Mouse (Mus musculus): ENCODE results near the gene F8.

F8 gene

GRCm38 (mm10) chrX:75138182-75138581 is 244.2 kb downstream of the F8 start:
- no peak for DNase-seq (ENCODE audit: low spot score)

- DNase-seq (ENCODE audit: low spot score): no peak
Observed at GRCm38 (mm10) chrX:75137729-75138128, 244.7 kb downstream of the F8 start.

DNA sequence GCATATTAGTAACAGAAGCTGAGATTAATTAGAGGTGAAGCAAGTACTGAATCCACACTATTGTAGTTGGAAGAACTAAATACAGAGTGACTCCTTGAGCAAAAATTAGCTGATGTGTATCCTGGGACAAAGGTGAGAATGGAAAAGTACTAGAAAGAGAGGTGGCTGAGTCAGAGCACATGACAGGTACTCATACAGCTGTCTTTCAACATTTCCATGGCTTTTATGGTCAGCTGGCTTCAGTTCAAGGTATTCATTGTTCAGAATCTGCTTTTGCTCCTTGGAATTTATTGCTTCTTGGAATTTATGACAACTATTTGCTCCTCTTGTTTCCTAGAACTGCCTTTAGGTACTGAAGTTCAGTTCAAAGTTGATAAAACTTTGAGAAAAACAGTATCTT is 245.5 kb downstream of the F8 start:
- DNase-seq (ENCODE audit: low spot score): no peak

DNA sequence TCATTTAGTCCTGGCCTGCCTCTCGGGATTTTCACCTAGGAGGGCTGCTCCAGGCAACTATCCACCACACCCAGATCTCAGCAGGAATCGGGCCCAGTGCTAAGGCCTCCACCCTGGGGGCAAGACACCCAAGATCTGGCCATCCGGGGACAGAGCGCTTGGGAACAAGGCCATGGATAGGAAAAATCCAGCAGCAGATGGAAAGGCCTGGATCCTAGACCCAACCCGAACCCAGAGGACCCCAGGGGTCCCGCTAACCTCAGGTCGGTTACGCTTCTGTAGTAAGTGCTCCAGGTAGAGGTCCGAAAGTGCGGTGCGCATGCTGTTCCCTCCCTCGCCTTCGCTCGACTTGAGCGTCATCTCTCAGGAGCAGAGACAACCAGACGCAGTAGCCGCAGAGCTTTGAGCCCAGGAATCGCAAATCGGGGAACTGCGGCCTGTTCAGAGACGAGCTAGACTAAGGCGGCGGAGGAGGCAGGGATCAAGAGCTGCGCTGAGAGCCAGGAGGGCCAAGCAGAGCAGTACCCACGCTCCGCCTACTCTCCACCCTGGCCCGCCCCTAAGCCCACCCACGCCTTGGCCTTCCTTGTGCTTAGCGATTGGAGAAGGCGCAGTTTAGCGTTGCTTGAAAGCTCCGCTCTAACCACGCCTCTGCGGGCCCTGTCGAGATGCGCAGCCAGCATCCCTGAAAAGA is 251.8 kb downstream of the F8 start, which contains the start of gene Mpp1:
Gene Mpp1, minus strand, starts transcription at position 550 of the 694 bp plus-strand sequence.
- peak; percentile 81 for DNase-seq (ENCODE audit: low spot score)

GRCm38 (mm10) chrX:75129474-75129873 is 252.9 kb downstream of the F8 start:
- DNase-seq (ENCODE audit: low spot score): no peak

DNA sequence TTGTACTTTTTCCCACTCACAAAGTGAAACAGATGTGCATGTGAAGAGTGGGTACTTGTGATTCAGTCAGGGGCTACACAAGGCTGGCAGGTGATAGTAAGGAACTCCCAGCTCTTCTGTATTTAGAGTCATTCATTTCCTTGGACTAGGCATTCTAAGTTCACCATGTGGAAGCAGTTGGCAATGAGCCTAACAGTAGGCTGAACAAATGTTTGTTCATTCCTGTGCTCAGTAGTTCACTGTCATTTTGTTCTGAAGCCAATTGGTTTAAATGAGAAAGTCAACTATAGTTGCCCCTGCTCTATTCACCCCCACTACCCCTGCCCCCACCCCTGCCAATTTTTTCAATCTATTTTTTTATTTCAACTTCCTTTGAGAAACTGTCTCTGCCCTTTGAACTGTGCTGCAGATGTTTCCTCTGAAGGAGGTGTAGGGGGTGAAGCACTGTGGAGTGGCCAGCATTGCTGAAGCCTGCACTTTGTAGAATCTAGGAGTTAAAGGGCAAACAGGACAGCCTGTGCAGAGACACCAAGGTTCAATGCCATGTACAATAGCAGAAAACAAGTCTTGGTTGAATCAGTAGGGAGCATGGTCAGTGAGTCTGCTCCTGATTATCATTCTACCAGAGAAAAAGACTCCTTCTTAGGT is 254.0 kb downstream of the F8 start:
- no peak for DNase-seq (ENCODE audit: low spot score)

- no peak for DNase-seq (ENCODE audit: low spot score)
Observed at GRCm38 (mm10) chrX:75126893-75127292, 255.5 kb downstream of the F8 start.

DNA sequence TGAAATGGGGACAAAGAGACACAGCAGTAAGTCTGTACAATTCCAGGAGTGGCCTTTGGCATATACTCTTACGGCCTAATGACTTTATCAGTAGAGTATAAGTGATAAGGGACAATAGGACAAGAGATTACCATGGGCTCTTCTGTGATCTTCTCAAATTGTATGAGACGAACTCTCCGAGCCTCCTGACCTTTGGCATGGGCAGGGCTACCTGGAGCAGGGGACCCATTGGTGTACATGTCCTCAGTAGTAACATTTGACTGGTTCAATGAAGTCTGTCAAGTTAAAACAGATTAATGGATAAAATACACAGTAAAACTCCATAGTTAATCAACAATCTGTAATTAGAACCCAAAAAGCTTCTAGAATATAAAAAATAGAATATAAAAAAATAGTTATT is 256.8 kb downstream of the F8 start:
- no peak for DNase-seq (ENCODE audit: low spot score)
